Mouse (Mus musculus): ENCODE measurements at regions not wholly inside any gene's neighbourhood (a gene's known extent, or its start where the extent isn't known, plus 50 kb on each side); places are given as distances from the start of the nearest gene placed in this dataset.
A peak's percentile ranks its signal among the peaks of the same experiment; 100 is the strongest.
"Not testable (repeated sequence)": the region's sequence is repeated elsewhere in the genome, so short reads cannot be mapped to it uniquely, and the experiment has no call there.

GRCm38 (mm10) chr5:132933439-132933980, 390.4 kb upstream of the Auts2 start:
- no peak for DNase-seq

- DNase-seq = not testable (repeated sequence)
These were observed 386.8 kb upstream of the Auts2 start for GRCm38 (mm10) chr5:132929955-132930354.

- DNase-seq = no peak
These were observed 380.2 kb upstream of the Auts2 start for GRCm38 (mm10) chr5:132923365-132923764.

GRCm38 (mm10) chr5:132909056-132909455, 365.9 kb upstream of the Auts2 start:
- no peak for DNase-seq

- no peak for DNase-seq
These were observed 365.1 kb upstream of the Auts2 start for GRCm38 (mm10) chr5:132908220-132908619.

- DNase-seq = peak; percentile 39
These were observed 349.4 kb upstream of the Auts2 start for GRCm38 (mm10) chr5:132892591-132892990.

GRCm38 (mm10) chr5:132884130-132884529, 341.0 kb upstream of the Auts2 start:
- no peak for DNase-seq

GRCm38 (mm10) chr5:132882291-132882690, 339.1 kb upstream of the Auts2 start:
- DNase-seq = no peak

GRCm38 (mm10) chr5:132881170-132881569, 338.0 kb upstream of the Auts2 start:
- DNase-seq = no peak

GRCm38 (mm10) chr5:132876336-132876840, 333.2 kb upstream of the Auts2 start:
- DNase-seq = no peak

GRCm38 (mm10) chr5:132858846-132859510, 315.8 kb upstream of the Auts2 start:
- DNase-seq = no peak

- no peak for DNase-seq
These were observed 312.7 kb upstream of the Auts2 start for GRCm38 (mm10) chr5:132855619-132856510.

- DNase-seq = no peak
These were observed 307.6 kb upstream of the Auts2 start for GRCm38 (mm10) chr5:132850770-132851169.

GRCm38 (mm10) chr5:132848086-132848485, 304.9 kb upstream of the Auts2 start:
- DNase-seq = no peak

- no peak for DNase-seq
These were observed 300.1 kb upstream of the Auts2 start for GRCm38 (mm10) chr5:132843284-132843683.

GRCm38 (mm10) chr5:132841794-132842193, 298.6 kb upstream of the Auts2 start:
- no peak for DNase-seq

- DNase-seq = no peak
These were observed 294.3 kb upstream of the Auts2 start for GRCm38 (mm10) chr5:132837420-132837819.

GRCm38 (mm10) chr5:132828993-132829392, 285.8 kb upstream of the Auts2 start:
- DNase-seq = no peak

- DNase-seq = no peak
These were observed 284.6 kb upstream of the Auts2 start for GRCm38 (mm10) chr5:132827555-132828333.

GRCm38 (mm10) chr5:132826009-132826408, 282.9 kb upstream of the Auts2 start:
- no peak for DNase-seq

- DNase-seq = no peak
These were observed 274.5 kb upstream of the Auts2 start for GRCm38 (mm10) chr5:132817665-132818064.

GRCm38 (mm10) chr5:132809181-132809580, 266.0 kb upstream of the Auts2 start:
- peak; percentile 37 for DNase-seq
